29 mouse cellular contexts compared by ENCODE assay signal in genomic region chr17:90787121-90787788, GRCm38 (mm10).
DNase-seq lines count a peak whose midpoint lies in the region; ATAC-seq lines count a peak whose summit lies in the region.
"Had no signal": no experiment of that assay in that cellular context is flagged by ENCODE, and none has a peak within 500 bp of the region (broad histone marks: within the 10 kb centered on the region; RNA-seq: fewer than 3 reads in every experiment).

No protein-coding gene starts in this region.

- H3K4me2 ChIP-seq in embryonic facial prominence, embryonic 14.5 days (ENCODE audit: low read depth, low read length): no peak overlapping the region
- H3K4me2 ChIP-seq in kidney, embryonic 15.5 days: no peak overlapping the region
- H3K4me2 ChIP-seq in midbrain, embryonic 12.5 days (replicated peaks): no peak overlapping the region
- H3K4me2 ChIP-seq: forebrain, embryonic 13.5 days; heart, embryonic 11.5 days; intestine, embryonic 15.5 days; limb, embryonic 12.5 days; liver, embryonic 12.5 days; midbrain, embryonic 11.5 days; neural tube, embryonic 12.5 days had no signal

- ATAC-seq in embryonic facial prominence, embryonic 14.5 days (ENCODE audit: low read depth): no peak
- ATAC-seq in kidney, embryonic 15.5 days (replicated peaks; ENCODE audit: low FRiP score): peak; percentile 56; the same call in 1 of the 2 replicates
- 0 out of 2 replicates have a peak, but pooled peaks have one; percentile 21 for ATAC-seq in midbrain, embryonic 12.5 days (ENCODE audit: low FRiP score, low read depth)
- ATAC-seq: hindbrain, postnatal 0 days; intestine, embryonic 15.5 days; liver, embryonic 12.5 days; liver, postnatal 0 days had no signal

- H3K4me1 ChIP-seq in embryonic facial prominence, embryonic 14.5 days (ENCODE audit: control insufficient read depth, insufficient read depth, low read length): no peaks in the 10 kb centered on the region
- H3K4me1 ChIP-seq in embryonic facial prominence, embryonic 10.5 days: no peaks in the 10 kb centered on the region
- no peaks in the 10 kb centered on the region for H3K4me1 ChIP-seq in kidney, embryonic 15.5 days
- H3K4me1 ChIP-seq in midbrain, embryonic 12.5 days: no peaks in the 10 kb centered on the region
- H3K4me1 ChIP-seq in midbrain, embryonic 10.5 days: no peaks in the 10 kb centered on the region
- H3K4me1 ChIP-seq: forebrain, embryonic 13.5 days; intestine, embryonic 15.5 days; limb, embryonic 12.5 days; liver, embryonic 12.5 days; neural tube, embryonic 12.5 days had no signal

- H3K36me3 ChIP-seq in embryonic facial prominence, embryonic 14.5 days (ENCODE audit: control insufficient read depth, insufficient read depth, low read length): no peaks in the 10 kb centered on the region
- no peaks in the 10 kb centered on the region for H3K36me3 ChIP-seq in embryonic facial prominence, embryonic 10.5 days (replicated peaks)
- H3K36me3 ChIP-seq in kidney, embryonic 15.5 days: no peaks in the 10 kb centered on the region
- no peaks in the 10 kb centered on the region for H3K36me3 ChIP-seq in midbrain, embryonic 12.5 days
- H3K36me3 ChIP-seq in midbrain, embryonic 10.5 days: no peaks in the 10 kb centered on the region
- H3K36me3 ChIP-seq: hindbrain, embryonic 10.5 days; intestine, embryonic 15.5 days; limb, embryonic 12.5 days; liver, embryonic 12.5 days; neural tube, embryonic 12.5 days had no signal

- H3K27me3 ChIP-seq in embryonic facial prominence, embryonic 14.5 days (replicated peaks; ENCODE audit: control insufficient read depth, insufficient read depth, low read length): no peaks in the 10 kb centered on the region
- no peaks in the 10 kb centered on the region for H3K27me3 ChIP-seq in embryonic facial prominence, embryonic 10.5 days (replicated peaks; ENCODE audit: low read depth, poor library complexity, severe bottlenecking)
- no peaks in the 10 kb centered on the region for H3K27me3 ChIP-seq in kidney, embryonic 15.5 days
- no peaks in the 10 kb centered on the region for H3K27me3 ChIP-seq in midbrain, embryonic 12.5 days
- no peaks in the 10 kb centered on the region for H3K27me3 ChIP-seq in midbrain, embryonic 10.5 days (ENCODE audit: low read depth, poor library complexity, severe bottlenecking)
- H3K27me3 ChIP-seq: forebrain, embryonic 13.5 days; intestine, embryonic 15.5 days; limb, embryonic 12.5 days; liver, embryonic 12.5 days; neural tube, embryonic 12.5 days had no signal

- H3K9me3 ChIP-seq in embryonic facial prominence, embryonic 14.5 days (ENCODE audit: control insufficient read depth, low read length): no peaks in the 10 kb centered on the region
- H3K9me3 ChIP-seq in embryonic facial prominence, embryonic 10.5 days: no peaks in the 10 kb centered on the region
- no peaks in the 10 kb centered on the region for H3K9me3 ChIP-seq in kidney, embryonic 15.5 days (replicated peaks)
- no peaks in the 10 kb centered on the region for H3K9me3 ChIP-seq in midbrain, embryonic 12.5 days
- H3K9me3 ChIP-seq in midbrain, embryonic 10.5 days (replicated peaks): no peaks in the 10 kb centered on the region
- H3K9me3 ChIP-seq: forebrain, embryonic 13.5 days; hindbrain, embryonic 10.5 days; intestine, embryonic 15.5 days; limb, embryonic 12.5 days; liver, embryonic 12.5 days; neural tube, embryonic 12.5 days had no signal

- H3K4me3 ChIP-seq in embryonic facial prominence, embryonic 14.5 days (ENCODE audit: low read depth, low read length): no peak overlapping the region
- no peak overlapping the region for H3K4me3 ChIP-seq in embryonic facial prominence, embryonic 10.5 days
- H3K4me3 ChIP-seq in kidney, embryonic 15.5 days (replicated peaks): no peak overlapping the region
- no peak overlapping the region for H3K4me3 ChIP-seq in midbrain, embryonic 12.5 days
- H3K4me3 ChIP-seq in midbrain, embryonic 10.5 days: no peak overlapping the region
- H3K4me3 ChIP-seq: forebrain, embryonic 13.5 days; hindbrain, embryonic 10.5 days; intestine, embryonic 15.5 days; limb, embryonic 12.5 days; liver, embryonic 12.5 days; myocyte; neural tube, embryonic 12.5 days had no signal

- 72% methylated on average over 5 of the region's 5 CpGs for WGBS in embryonic facial prominence, embryonic 14.5 days
- 78% methylated on average over 5 of the region's 5 CpGs for WGBS in embryonic facial prominence, embryonic 10.5 days
- 69% methylated on average over 5 of the region's 5 CpGs for WGBS in kidney, embryonic 15.5 days
- 81% methylated on average over 5 of the region's 5 CpGs for WGBS in midbrain, embryonic 12.5 days
- WGBS in midbrain, embryonic 10.5 days: 88% methylated on average over 5 of the region's 5 CpGs

- no peak overlapping the region for H3K9ac ChIP-seq in embryonic facial prominence, embryonic 14.5 days (ENCODE audit: low read depth, low read length)
- H3K9ac ChIP-seq in kidney, embryonic 15.5 days: no peak overlapping the region
- H3K9ac ChIP-seq in midbrain, embryonic 12.5 days (replicated peaks): no peak overlapping the region
- H3K9ac ChIP-seq: forebrain, embryonic 13.5 days; intestine, embryonic 15.5 days; limb, embryonic 12.5 days; liver, embryonic 12.5 days; liver, postnatal 0 days; neural tube, embryonic 12.5 days had no signal

- peak; percentile 17 for DNase-seq in embryonic facial prominence, embryonic 14.5 days (ENCODE audit: low spot score)
- no peak for DNase-seq in embryonic facial prominence, embryonic 10.5 days (ENCODE audit: low spot score)
- no peak for DNase-seq in kidney, adult 18-20 months
- DNase-seq in midbrain, embryonic 10.5 days (ENCODE audit: low spot score): no peak
- no peak for DNase-seq in right cerebral cortex, postnatal 4 days
- DNase-seq: adrenal gland, adult 8-10 months; cerebellum, adult 8-10 months; cerebellum, postnatal 25 days; gastrocnemius, postnatal 25 days; heart, adult 11 months; heart, postnatal 14 days; kidney, adult 8-10 months; kidney, postnatal 25 days; liver, postnatal 0 days; right cerebral cortex, adult 18-20 months; thymus, adult 2 months; thymus, postnatal 36 days had no signal

- no peak overlapping the region for H3K27ac ChIP-seq in embryonic facial prominence, embryonic 14.5 days (replicated peaks; ENCODE audit: low read depth, low read length)
- H3K27ac ChIP-seq in embryonic facial prominence, embryonic 10.5 days (replicated peaks): no peak overlapping the region
- H3K27ac ChIP-seq in kidney, embryonic 15.5 days: 0 out of 2 replicates have a peak overlapping the region, but pooled peaks have one; percentile 9
- H3K27ac ChIP-seq in midbrain, embryonic 12.5 days (replicated peaks): no peak overlapping the region
- no peak overlapping the region for H3K27ac ChIP-seq in midbrain, embryonic 10.5 days (replicated peaks)
- H3K27ac ChIP-seq: forebrain, embryonic 13.5 days; hindbrain, embryonic 10.5 days; hindbrain, postnatal 0 days; intestine, embryonic 15.5 days; limb, embryonic 12.5 days; liver, embryonic 12.5 days; neural tube, embryonic 12.5 days had no signal
